Mouse (Mus musculus) T-helper 17 cell (primary cell): ENCODE results near the gene Mrps21.
"Not testable (repeated sequence)": the region's sequence is repeated elsewhere in the genome, so short reads cannot be mapped to it uniquely, and the experiment has no call there.

Experiments
- in situ Hi-C, 2 experiments: fragments of 300-600 bp; cut with MboI, MseI; formaldehyde crosslinking; loops; 1 replicate in 1 of 2; 2 replicates in 1 of 2; pipeline ENCODE4 v1.15.1; 2025; ENCODE audit warnings: high pct_unique_total_duplicates in 2 of 2

The Mrps21 gene

DNA sequence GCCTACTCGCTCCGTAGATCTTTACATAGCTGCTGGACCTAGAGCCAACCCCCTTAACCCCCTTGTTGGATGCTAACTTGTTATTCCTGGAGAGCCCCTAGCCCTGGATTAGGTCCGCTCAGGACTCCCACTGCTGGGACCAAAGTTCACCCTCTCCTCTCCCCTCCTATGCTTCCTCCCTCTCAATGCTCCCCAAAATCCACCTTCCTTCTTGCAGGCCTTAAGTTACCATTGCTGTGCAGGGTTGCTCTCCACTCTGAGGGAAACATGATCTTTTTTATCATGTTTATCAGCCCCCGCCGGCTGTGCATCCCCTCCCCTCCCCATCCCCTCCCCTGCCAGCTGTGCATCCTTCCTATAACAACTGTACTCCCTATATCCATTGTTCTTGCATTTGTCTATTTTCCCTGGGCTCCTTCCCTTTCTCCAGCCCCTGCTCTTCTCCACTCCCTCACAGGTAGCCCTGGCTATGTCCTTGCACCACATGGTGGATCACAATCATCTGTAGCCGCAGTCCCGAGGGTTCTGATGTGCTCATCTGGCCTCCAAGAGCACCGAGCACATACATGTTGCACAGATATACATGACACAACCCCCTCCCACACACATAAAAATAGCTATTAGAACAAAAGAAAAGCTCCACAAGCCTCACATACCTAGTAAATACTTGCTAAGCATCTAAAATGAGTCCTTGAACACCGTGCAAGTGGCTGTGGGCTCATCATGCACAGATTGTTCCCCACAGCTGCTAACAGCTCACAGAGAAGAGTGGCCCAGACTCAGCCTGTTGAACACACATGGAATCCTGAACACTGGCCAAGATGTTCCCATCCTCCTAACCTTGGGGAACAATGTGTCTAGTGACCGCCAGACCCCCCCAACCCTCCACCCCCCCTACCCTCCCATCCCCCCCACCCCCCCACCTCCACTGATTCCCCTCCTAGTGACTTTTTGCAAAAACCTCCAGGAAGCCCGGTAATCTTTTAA, 21.0 kb upstream of the Mrps21 start:
- in situ Hi-C loops, result loop anchor here in 1 of 2 experiments (5.0 kb wide), 1 partner anchor 295 kb away; no protein-coding TSS in a partner anchor

DNA sequence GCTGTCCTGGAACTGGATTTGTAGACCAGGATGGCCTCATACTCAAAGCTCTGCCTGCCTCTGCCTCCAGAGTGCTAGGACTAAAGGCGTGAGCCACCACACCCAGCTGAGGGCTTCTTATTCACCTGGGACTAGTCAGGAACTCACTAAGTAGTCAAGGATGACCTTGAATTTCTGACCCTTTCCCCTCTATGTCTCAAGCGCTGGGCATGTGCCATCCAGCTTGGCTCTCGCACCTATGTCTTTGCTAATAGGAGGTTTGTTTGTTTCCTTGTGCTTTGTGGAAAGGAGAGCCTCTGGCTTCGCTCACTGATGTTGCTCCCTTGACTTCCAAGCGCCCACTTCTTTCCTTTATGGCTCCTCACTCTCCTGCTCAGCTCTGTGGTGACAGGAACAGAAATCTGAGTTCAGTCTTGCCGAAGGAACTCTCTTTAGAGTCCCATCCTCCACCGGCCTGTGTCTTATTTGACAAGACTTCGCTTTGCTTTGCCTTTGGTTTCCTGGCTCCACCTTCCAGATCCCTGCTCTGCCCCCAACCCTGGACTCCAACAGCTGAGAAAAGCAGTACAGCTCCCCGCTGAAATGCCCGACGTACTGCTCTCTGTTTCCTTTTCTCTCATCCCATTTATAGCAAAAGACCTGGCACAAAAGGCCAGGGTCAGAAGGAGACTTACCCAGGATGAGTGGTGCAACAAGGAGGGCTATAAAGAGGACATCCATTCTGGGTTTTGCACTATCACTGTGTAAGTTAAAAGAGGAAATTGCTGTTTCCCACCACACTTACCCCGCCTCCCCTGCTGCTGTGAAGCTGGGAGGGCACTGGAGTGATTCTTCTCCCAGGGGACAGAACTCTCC, 20.1 kb upstream of the Mrps21 start, which contains the start of gene BC028528:
TSS of gene BC028528 (minus strand) at position 795 of the 855 bp plus-strand sequence.
- in situ Hi-C loops, result loop anchor here in 1 of 2 experiments (5.0 kb wide), 1 partner anchor 296 kb away; no protein-coding TSS in a partner anchor

DNA sequence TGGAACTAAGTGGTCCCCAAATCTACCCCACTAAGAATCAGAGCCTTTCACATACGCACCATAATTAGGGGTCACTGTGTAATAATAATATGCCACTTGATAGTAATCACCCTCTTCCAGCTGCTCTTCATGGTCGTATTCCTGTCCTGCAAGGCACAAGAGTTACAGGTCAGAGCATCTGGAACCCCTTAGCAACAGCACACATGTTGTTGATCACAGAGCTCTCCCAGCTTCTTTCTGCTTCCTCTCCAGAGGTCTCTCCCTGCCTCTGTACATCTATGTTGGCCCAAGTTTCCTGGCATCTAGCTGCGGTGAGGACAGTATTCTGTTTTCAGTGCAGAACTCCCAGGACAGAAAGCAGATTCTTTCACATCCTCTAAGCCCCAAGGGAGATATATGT, 18.3 kb upstream of the Mrps21 start:
- in situ Hi-C loops, result loop anchor here in 1 of 2 experiments (5.0 to 10.0 kb wide), 2 partner anchors 298 to 715 kb away; partner anchors contain the start of gene Lix1l

DNA sequence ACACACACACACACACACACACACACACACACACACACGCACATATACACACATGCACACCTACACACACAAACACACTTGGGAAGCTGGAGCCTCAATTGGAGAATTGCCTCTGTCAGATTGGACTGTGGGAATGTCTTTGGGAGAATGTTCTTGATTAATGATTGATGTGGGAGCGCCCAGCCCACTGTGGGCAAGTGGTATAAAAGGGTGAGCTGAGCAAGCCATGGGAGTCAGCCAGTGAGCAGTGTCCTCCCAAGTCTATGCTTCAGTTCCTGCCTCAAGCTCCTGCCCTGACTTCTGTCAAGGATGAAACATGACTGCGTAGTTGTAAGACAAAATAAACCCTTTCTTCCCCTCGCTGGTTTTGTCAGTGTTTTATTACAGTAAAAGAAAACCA, 16.3 kb upstream of the Mrps21 start:
- in situ Hi-C loops, result loop anchor here in 1 of 2 experiments (10.0 kb wide), 1 partner anchor 717 kb away; the partner anchor contains the start of gene Lix1l

DNA sequence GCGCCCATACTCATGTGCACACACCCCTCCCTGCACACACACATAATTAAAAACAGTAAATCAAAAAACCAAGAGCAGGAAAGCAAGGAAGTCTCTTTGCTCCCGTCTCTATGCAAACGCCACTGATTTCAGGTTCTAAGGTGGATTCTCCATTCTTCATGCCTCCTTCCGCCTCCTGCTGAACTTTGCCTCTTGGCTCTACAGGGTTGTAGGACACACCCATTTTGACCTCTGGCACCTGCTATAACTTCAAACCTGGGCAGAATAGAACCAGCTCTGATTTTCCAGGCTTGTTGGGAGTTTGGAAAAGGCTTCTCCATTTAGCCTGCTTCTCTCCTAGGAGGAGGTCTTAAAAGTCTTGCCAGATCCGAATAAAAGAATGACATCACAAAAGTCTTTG, 13.1 kb upstream of the Mrps21 start:
- in situ Hi-C loops, result loop anchor here in 1 of 2 experiments (10.0 kb wide), 1 partner anchor 720 kb away; the partner anchor contains the start of gene Lix1l

DNA sequence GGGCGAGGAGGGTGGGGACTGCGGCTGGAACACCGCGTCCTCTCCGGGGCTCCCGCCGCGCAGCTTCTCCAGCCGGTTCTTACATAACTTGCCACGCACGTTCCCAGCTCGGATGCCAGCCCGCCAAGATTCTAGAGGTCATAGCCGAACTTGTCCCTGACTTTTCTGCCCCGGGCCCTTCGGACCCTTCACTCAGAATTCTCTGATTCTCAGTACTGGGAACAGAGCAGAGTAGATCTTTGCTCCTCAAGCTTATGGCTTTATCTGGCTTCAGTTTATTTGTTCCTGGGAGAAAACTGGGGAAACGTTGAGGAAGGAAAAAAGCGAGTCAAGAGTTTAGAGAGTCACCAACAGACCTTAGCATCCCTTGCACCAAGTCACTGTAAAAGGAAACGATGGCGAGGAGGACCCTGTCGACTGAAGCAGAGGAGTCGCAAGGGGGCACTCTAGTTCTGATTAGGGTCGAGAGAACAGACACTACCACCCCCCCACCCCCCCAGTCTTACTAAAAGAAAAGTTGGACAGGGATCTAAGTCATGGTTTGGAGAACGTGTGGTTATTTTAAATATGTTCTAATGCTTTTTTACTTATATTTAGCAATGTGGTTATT, 11.6 kb upstream of the Mrps21 start:
- in situ Hi-C loops, result loop anchor here in 1 of 2 experiments (10.0 kb wide), 1 partner anchor 722 kb away; the partner anchor contains the start of gene Lix1l

DNA sequence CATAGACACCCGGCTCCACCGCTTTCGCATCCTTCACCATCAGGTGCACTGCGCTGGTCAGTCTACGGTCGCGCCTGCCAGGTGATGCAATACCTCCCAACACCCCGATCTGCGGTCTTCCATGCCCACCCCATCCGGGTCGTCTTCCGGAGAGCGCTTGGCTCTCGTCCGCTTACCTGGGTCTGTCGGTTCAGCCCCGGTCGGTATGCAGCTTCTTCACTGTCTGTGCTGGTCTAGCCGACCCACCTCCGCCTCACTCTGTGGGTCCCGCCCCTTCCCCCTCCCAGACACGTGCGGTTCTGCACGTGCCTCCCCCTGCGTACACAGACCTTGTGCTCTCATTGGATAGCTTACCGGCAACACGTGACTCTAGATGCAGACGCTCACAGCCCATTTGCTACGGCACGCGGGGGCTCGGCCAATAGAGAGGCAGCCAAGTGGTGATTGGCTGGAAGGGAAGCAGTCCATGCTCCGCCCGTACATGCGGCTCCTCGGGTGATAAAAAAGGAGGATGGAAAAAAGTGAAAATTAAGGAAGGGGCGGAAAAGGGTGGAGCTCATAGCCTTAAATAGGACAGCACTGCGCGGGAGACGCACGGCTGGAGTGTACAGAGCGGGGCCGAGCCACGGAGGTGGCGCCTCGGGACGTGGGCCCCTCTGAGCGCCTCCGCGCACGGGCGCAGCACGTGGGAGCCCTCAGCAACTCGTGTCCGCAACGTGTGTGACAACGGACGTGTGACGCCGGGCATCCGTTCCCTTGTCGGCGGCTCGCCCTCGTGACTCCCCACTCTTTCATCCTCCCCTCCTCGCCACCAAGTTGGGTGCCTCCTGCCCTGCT, 10.9 kb upstream of the Mrps21 start, which contains the start of gene Ciart:
TSS of gene Ciart (minus strand) at position 273 of the 837 bp plus-strand sequence.
- in situ Hi-C loops, result loop anchor here in 1 of 2 experiments (10.0 kb wide), 1 partner anchor 723 kb away; the partner anchor contains the start of gene Lix1l

DNA sequence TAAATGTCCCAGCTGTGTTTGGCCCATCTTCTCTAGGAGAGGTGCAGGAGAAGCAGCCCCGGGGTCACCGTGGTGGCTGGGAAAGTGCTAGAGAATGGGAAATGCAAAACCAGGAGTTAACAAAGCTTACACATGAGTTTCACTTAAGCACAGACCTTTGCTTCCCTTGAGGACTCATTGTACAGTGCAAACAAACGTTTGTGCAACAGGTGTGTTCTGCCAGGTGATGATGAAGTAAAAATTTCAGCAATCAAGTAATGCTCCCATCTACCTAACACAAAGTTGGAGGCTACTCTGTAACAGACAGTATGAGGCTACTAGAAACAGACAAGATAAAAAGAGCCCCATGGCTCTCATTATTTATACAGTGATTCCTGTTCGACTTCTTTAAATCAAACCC, 7.7 kb upstream of the Mrps21 start:
- in situ Hi-C loops, result no loop called here

DNA sequence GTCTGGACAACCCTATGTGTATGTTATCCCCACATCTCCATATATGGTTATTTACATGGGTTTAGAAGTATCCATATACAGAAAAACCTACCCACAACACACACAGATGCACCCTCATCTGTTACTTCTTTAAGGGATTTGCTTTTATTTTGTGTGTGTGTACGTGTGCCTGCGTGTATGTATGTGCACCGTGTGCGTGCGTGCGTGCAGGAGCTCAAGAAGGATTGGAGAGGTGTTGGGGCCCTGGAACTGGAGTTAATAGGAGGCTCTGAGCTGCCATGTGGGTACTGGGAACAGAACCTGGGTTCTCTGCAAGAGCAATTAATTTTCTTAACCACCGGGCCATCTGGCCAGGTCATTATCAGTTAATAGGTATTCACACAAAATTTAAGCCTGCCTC, 729 bp upstream of the Mrps21 start:
- in situ Hi-C loops, result no loop called here

DNA sequence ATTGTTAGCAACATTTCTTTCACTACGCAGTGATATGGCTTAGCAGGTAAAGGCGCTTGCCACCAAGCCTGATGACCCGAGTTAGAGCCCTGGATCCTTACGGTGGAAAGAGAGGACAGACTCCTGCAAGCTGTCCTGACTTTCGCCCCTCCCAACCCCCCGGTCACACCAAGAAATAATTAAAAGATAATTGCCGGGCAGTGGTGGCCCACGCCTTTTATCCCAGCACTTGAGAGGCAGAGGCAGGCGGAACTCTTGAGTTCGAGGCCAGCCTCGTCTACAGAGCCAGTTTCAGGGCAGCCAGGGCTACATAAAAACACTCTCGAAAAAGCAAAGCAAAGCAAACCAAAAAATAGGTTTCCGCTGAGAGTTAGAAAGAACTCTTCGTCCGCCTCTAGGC, 343 bp downstream of the Mrps21 start:
- in situ Hi-C loops, result no loop called here

DNA sequence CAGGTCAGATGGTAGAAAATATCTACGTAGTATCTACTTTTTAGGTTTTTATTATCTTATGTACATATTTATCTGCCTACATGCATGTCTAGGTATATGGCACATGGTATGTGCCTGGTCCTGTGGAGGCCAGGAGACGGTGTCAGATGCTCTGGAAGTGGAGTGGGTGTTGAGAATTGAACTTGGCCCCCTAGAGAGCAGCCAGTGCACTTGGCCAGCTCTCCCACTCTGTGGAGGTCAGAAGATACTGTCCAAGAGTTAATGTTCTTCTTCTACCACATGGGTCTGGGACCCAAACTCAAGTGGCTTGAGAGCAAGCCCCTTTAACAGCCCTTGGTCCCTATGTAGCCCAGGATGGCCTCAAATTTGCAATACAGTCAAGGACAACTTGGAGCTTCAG, 3.9 kb downstream of the Mrps21 start:
- in situ Hi-C loops, result loop anchor here in 1 of 2 experiments (5.0 kb wide), 1 partner anchor 190 kb away; the partner anchor contains the start of gene Vps45

DNA sequence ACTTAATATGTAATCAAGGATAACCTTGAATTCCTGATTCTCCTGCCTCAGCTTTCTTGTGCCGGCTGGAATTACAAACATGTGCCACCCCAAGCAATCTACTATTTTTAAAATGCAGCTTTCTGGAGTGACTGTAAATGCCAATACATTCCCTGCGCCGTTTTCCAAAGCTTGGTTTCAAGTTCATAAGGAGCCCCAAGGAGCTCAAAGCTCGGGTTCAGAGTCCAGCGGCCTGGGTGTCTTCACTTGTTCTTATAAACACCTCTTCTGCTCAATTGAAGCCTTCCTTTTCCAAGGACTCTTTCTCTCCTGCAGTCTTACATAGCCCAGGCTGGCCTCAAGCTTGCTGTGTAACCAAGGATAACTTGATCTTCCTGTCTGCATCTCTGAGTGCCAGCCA, 5.2 kb downstream of the Mrps21 start:
- in situ Hi-C loops, result loop anchor here in 1 of 2 experiments (5.0 kb wide), 1 partner anchor 191 kb away; the partner anchor contains the start of gene Vps45

DNA sequence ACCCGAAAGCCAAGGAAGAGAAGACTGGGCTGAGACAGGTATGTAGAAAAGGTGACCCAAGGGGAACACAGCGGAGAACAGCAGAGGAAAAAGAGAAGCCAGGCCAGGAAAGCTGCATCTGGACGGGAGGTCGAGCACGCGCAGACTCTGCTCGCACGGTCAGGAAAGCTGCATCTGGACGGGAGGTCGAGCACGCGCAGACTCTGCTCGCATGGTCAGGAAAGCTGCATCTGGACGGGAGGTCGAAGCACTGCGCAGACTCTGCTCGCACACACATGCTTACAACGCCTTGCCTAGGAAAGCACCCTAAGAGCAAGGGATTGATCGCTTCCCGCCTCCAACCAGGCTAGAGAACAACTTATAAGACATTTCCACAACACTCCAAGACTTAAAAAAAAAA, 5.7 kb downstream of the Mrps21 start:
- in situ Hi-C loops, result loop anchor here in 1 of 2 experiments (5.0 kb wide), 1 partner anchor 192 kb away; the partner anchor contains the start of gene Vps45

DNA sequence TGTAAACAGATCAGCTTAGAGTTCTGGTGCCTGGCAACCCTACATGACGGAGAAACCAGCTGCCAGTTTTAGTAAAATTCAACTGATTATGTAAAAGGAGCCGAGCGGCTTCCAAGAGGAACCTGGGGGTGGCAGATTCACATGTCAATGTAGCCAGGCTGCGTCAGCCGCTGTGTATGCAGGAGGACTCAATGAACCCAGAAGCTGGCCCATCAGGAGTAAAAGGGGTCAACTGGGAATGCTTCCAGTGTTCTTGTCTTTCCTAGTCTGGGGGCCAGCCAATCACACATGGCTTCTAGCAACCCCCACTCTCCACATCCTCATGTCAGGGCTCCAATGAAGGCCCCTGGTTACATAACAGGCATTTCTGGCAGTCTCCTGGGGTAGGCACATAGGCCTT, 6.3 kb downstream of the Mrps21 start:
- in situ Hi-C loops, result loop anchor here in 1 of 2 experiments (5.0 kb wide), 1 partner anchor 192 kb away; the partner anchor contains the start of gene Vps45

DNA sequence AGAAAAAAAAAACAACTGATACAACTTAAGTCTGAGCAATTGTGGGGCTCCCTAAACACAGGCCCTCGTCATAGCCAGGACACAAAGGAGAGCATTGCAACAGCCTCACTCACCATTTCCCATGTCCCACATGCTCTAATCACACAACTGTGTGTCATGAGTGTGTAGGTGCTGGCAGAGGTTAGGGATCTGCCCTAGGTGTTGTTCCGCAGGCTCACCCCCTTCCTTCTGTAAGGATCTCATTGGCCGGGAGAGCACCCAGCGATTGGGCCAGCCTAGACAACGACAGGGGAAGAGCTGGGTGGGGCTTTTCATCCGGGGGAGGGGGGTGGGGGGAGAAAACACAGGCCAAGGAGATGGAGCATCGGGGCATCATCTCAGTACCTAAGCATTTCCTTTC, 7.7 kb downstream of the Mrps21 start:
- in situ Hi-C loops, result no loop called here

DNA sequence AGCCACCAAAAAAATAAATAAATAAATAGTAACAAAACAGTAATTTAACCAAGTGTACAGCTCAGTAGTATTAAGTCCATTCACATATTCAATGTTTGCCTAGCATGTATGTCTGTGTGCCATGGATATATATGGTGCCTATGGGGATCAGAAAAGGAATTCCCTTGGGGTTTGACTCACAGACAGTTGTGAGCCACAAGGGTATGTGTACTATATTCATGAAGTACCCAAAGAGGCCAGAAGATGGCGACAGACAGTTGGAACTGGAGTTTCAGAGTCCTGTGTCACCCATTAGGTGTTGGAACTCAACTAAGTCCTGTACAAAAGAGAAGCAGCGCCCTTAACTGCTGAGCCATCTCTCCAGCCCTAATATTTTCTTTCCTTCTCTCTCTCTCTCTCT, 9.5 kb downstream of the Mrps21 start:
- in situ Hi-C loops, result no loop called here

DNA sequence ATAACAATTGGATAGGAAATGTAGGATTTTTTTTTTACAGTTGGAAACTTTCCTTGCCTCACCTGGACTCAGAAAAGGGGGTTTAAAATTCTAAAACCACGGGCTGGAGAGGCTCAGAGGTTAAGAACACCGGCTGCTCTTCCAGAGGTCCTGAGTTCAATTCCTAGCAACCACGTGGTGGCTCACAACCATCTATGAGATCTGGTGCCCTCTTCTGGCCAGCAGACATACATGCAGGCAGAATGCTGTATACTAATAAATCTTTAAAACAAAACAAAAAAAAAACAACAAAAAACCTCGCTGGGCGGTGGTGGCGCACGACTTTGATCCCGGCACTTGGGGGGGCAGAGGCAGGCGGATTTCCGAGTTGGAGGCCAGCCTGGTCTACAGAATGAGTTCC, 10.1 kb downstream of the Mrps21 start:
- in situ Hi-C loops, result no loop called here

DNA sequence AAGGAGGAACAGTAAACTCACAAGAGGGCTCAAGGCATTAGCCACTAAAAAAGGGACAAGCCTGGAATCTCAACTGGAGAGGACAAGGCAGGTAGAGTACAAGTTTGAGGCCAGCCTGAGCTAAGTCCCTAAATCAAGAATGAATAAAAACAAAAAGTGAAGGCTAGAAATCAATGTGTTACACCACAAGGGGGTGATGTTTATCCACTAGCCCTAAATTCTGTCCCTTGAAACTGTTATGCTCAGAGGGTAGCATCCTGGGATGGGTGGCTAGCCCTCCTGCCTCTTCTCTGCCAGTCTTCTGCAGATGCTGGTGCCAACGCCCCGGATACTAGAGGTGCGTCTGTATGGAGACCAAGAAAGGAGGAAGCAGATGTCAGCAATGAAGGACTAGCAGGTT, 11.0 kb downstream of the Mrps21 start:
- in situ Hi-C loops, result no loop called here

DNA sequence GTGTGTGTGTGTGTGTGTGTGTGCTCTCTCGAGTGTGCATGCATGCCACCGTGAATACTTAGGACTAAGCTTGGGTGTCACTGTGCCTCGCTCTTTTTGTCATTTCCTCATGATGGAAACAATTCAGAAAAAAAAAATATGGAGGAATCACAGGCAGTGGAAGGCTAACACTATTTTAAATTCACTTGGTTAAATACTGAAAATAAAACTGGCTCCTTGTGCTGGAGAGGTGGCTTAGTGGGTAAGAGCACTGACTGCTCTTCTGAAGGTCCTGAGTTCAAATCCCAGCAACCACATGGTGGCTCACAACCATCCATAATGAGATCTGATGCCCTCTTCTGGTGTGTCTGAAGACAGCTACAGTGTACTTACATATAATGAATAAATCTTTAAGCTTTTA, 13.0 kb downstream of the Mrps21 start:
- in situ Hi-C loops, result not testable (repeated sequence)

DNA sequence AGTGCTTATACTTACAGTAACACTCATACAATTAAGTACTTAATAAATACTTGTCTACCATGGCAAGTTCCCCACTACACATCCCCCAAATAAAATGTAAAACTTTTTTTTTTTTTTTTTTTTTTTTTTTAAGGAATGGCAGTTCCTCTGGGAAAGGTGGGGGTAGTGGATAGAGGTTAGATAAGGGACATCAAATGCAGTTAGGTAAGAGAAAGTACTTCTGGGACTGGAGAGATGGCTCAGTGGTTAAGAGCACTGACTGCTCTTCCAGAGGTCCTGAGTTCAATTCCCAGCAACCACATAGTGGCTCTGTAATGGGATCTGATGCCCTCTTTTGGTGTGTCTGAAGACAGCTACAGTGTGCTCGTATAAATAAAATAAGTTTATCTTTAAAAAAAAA, 14.3 kb downstream of the Mrps21 start:
- in situ Hi-C loops, result not testable (repeated sequence)
